Mouse (Mus musculus) bone marrow macrophage, adult 2 months (primary cell): ENCODE results near the gene Dcps.

Experiments
- CTCF ChIP-seq: IDR thresholded peaks from 2 replicates; pipeline ENCODE4 v1.5.1; 2012; ENCODE audit warnings: low read depth, mild to moderate bottlenecking, low read length, moderate library complexity
- POLR2A ChIP-seq: IDR thresholded peaks from 2 replicates; pipeline ENCODE4 v1.6.1; 2012; ENCODE audit warnings: mild to moderate bottlenecking, low read depth, low read length, borderline replicate concordance

DNA sequence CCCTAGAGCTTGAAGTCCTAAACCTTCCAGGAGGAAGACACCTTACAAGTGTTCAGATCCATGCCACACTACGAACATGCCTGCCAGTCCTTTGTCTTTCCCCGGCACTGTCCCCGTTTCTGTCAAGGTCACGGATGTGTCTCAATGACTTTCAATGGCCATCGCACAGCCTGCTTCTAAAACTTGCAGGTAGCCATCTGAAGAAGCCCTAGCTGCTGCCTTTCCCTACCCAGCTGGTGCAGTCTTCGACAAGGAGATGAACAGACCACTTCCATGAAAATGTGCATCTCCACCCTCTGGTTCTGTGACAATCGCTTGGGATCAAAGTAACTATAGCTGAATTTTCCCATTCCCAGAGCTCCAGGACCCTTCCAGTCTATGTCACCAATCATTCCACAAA lies 64.4 kb downstream of the Dcps start:
- TF ChIP-seq POLR2A (no peak), CTCF (no peak)
